Mouse (Mus musculus) MEL (cell line): ENCODE measurements around the gene Olfr792. TPM values are rescaled to one million over a fixed set of nuclear protein-coding genes. Genes with fewer than 3 reads are reported as not detected.

Experiments
- DNase-seq: peaks from one replicate; pipeline ENCODE4 v3.0.0; 2011; ENCODE audit warnings: low read depth, low spot score
- H3K27ac ChIP-seq: 2 replicates; pipeline ENCODE4 v1.5.1; 2012; ENCODE audit warnings: low read depth, mild to moderate bottlenecking, control low read depth, low read length, moderate library complexity; ENCODE audit not compliant: control insufficient read depth
- H3K27me3 ChIP-seq, 2 experiments: fragments of 150-350 bp in 1 of 2; sonication (generic) in 1 of 2; 2 replicates each; pipeline ENCODE4 v1.6.1; 2012; ENCODE audit warnings: low read length in 2 of 2, mild to moderate bottlenecking in 2 of 2, improper control_type of control experiment in 1 of 2, moderate library complexity in 1 of 2; ENCODE audit not compliant: insufficient read depth in 2 of 2, control insufficient read depth in 1 of 2
- H3K36me3 ChIP-seq, 2 experiments: 2 replicates each; pipeline ENCODE4 v1.6.1; 2012 to 2014; ENCODE audit warnings: low read length in 2 of 2, improper control_type of control experiment in 1 of 2, inconsistent platforms in 1 of 2, mild to moderate bottlenecking in 1 of 2; ENCODE audit not compliant: insufficient read depth in 2 of 2, control insufficient read depth in 1 of 2
- H3K4me1 ChIP-seq, 2 experiments: fragments of 150-350 bp in 1 of 2; sonication (generic) in 1 of 2; 2 replicates each; pipeline ENCODE4 v1.6.1; 2012; ENCODE audit warnings: low read length in 2 of 2, improper control_type of control experiment in 1 of 2, mild to moderate bottlenecking in 1 of 2; ENCODE audit not compliant: insufficient read depth in 2 of 2, control insufficient read depth in 1 of 2
- H3K4me3 ChIP-seq, 2 experiments: fragments of 150-350 bp in 1 of 2; sonication (generic) in 1 of 2; 2 replicates each; pipeline ENCODE4 v1.5.1; 2012; ENCODE audit warnings: low read depth in 2 of 2, low read length in 2 of 2, mild to moderate bottlenecking in 2 of 2, moderate library complexity in 2 of 2, control low read depth in 1 of 2, improper control_type of control experiment in 1 of 2; ENCODE audit not compliant: control insufficient read depth in 1 of 2, insufficient read depth in 1 of 2
- H3K79me2 ChIP-seq: 2 replicates; pipeline ENCODE4 v1.6.1; 2012; ENCODE audit warnings: mild to moderate bottlenecking, low read length, moderate library complexity; ENCODE audit not compliant: control insufficient read depth, poor library complexity, insufficient read depth
- H3K9ac ChIP-seq: 2 replicates; pipeline ENCODE4 v1.6.1; 2012; ENCODE audit warnings: low read depth, mild to moderate bottlenecking, control low read depth, low read length, moderate library complexity; ENCODE audit not compliant: control insufficient read depth, poor library complexity, severe bottlenecking
- H3K9me3 ChIP-seq: fragments of 150-350 bp; sonication (generic); replicated peaks from 2 replicates; pipeline ENCODE4 v1.6.1; 2012; ENCODE audit warnings: mild to moderate bottlenecking, low read length, improper control_type of control experiment, moderate library complexity; ENCODE audit not compliant: insufficient read depth
- CHD1 ChIP-seq: IDR thresholded peaks from 2 replicates; pipeline ENCODE4 v1.6.1; 2012; ENCODE audit warnings: low read depth, mild to moderate bottlenecking, inconsistent platforms, low read length, improper control_type of control experiment
- CHD2 ChIP-seq: IDR thresholded peaks from 2 replicates; pipeline ENCODE4 v1.6.1; 2011; ENCODE audit warnings: low read length, improper control_type of control experiment
- CTCF ChIP-seq, 3 experiments: IDR thresholded peaks in 2 of 3; conservative IDR thresholded peaks in 1 of 3; 2 replicates each; pipeline ENCODE4 v1.5.1; 2011 to 2012; ENCODE audit warnings: low read length in 3 of 3, low read depth in 2 of 3, mild to moderate bottlenecking in 2 of 3, improper control_type of control experiment in 1 of 3, inconsistent platforms in 1 of 3, mixed read lengths in 1 of 3, moderate library complexity in 1 of 3; ENCODE audit not compliant: control insufficient read depth in 1 of 3, insufficient read depth in 1 of 3, poor library complexity in 1 of 3, severe bottlenecking in 1 of 3
- EP300 ChIP-seq, 2 experiments: IDR thresholded peaks; 2 replicates each; pipeline ENCODE4 v1.6.1; 2011; ENCODE audit warnings: improper control_type of control experiment in 2 of 2, low read length in 2 of 2, low read depth in 1 of 2, mild to moderate bottlenecking in 1 of 2
- GABPA ChIP-seq: IDR thresholded peaks from 2 replicates; pipeline ENCODE4 v1.6.1; 2012; ENCODE audit warnings: low read depth, mild to moderate bottlenecking, inconsistent platforms, low read length, improper control_type of control experiment, moderate library complexity
- GATA1 ChIP-seq: IDR thresholded peaks from 2 replicates; pipeline ENCODE4 v1.6.1; 2011; ENCODE audit warnings: low read depth, low read length, improper control_type of control experiment
- JUND ChIP-seq: IDR thresholded peaks from 2 replicates; pipeline ENCODE4 v1.6.1; 2011; ENCODE audit warnings: low read depth, mild to moderate bottlenecking, improper control_type of control experiment, low read length
- KAT2A ChIP-seq: conservative IDR thresholded peaks from 2 replicates; pipeline ENCODE4 v1.6.1; 2012; ENCODE audit warnings: low read depth, low read length, improper control_type of control experiment, inconsistent platforms
- MAFK ChIP-seq: IDR thresholded peaks from 2 replicates; pipeline ENCODE4 v1.6.1; 2011; ENCODE audit warnings: low read depth, mild to moderate bottlenecking, low read length, improper control_type of control experiment, borderline replicate concordance
- MEF2A ChIP-seq: IDR thresholded peaks from 2 replicates; pipeline ENCODE4 v1.6.1; 2014; ENCODE audit warnings: low read depth, mild to moderate bottlenecking, inconsistent platforms, low read length, improper control_type of control experiment; ENCODE audit not compliant: poor library complexity, insufficient replicate concordance, severe bottlenecking; ENCODE audit errors: extremely low read depth
- MYC ChIP-seq: IDR thresholded peaks from 2 replicates; pipeline ENCODE4 v1.6.1; 2011; ENCODE audit warnings: low read depth, mild to moderate bottlenecking, low read length, improper control_type of control experiment, moderate library complexity
- NELFE ChIP-seq: IDR thresholded peaks from 2 replicates; pipeline ENCODE4 v1.6.1; 2011; ENCODE audit warnings: low read depth, low read length, improper control_type of control experiment
- POLR2A ChIP-seq, 2 experiments: IDR thresholded peaks; 2 replicates each; pipeline ENCODE4 v1.6.1; 2011 to 2012; ENCODE audit warnings: low read length in 2 of 2, mild to moderate bottlenecking in 2 of 2, control low read depth in 1 of 2, improper control_type of control experiment in 1 of 2, low read depth in 1 of 2, moderate library complexity in 1 of 2; ENCODE audit not compliant: control insufficient read depth in 1 of 2, insufficient read depth in 1 of 2, poor library complexity in 1 of 2
- POLR2AphosphoS5 ChIP-seq: IDR thresholded peaks from 2 replicates; pipeline ENCODE4 v1.6.1; 2012; ENCODE audit warnings: low read depth, borderline replicate concordance, mild to moderate bottlenecking, inconsistent platforms, low read length, moderate library complexity, mixed read lengths
- RCOR1 ChIP-seq: IDR thresholded peaks from 2 replicates; pipeline ENCODE4 v1.6.1; 2012; ENCODE audit warnings: low read depth, mild to moderate bottlenecking, inconsistent platforms, low read length, improper control_type of control experiment
- SIN3A ChIP-seq: IDR thresholded peaks from 2 replicates; pipeline ENCODE4 v1.6.1; 2012; ENCODE audit warnings: low read length, improper control_type of control experiment, inconsistent platforms
- SMC3 ChIP-seq: IDR thresholded peaks from 2 replicates; pipeline ENCODE4 v1.6.1; 2011; ENCODE audit warnings: low read depth, low read length, improper control_type of control experiment
- TAL1 ChIP-seq: IDR thresholded peaks from 2 replicates; pipeline ENCODE4 v1.6.1; 2012; ENCODE audit warnings: mild to moderate bottlenecking, inconsistent platforms, low read length, moderate library complexity, mixed read lengths
- TBP ChIP-seq: IDR thresholded peaks from 2 replicates; pipeline ENCODE4 v1.8.0; 2011; ENCODE audit warnings: low read depth, low read length, improper control_type of control experiment
- ZKSCAN1 ChIP-seq: IDR thresholded peaks from 2 replicates; pipeline ENCODE4 v1.6.1; 2012; ENCODE audit warnings: low read depth, mild to moderate bottlenecking, inconsistent platforms, low read length, improper control_type of control experiment, moderate library complexity
- ZMIZ1 ChIP-seq: IDR thresholded peaks from 2 replicates; pipeline ENCODE4 v1.6.1; 2012; ENCODE audit warnings: low read depth, mild to moderate bottlenecking, inconsistent platforms, low read length, improper control_type of control experiment, moderate library complexity
- polyA plus RNA-seq, 2 experiments: library from polyadenylated mRNA; stranded (reverse) in 1 of 2; unstranded in 1 of 2; fragments of >175 nt in 1 of 2; fragments of >200 nt in 1 of 2; gene quantifications; 2 replicates each; pipeline versions ENCODE4 v1.2.1 to v1.2.4; 2012; ENCODE audit warnings: low replicate concordance in 2 of 2, low read depth in 1 of 2; ENCODE audit not compliant: insufficient read length in 2 of 2, insufficient read depth in 1 of 2, missing spikeins in 1 of 2
- total RNA-seq: library from RNA; depleted of rRNA; stranded (reverse); fragments of 300-350 nt; gene quantifications from 2 replicates; pipeline ENCODE4 v1.2.3, GENCODE M21; 2012

Gene Olfr792
- total and polyA plus RNA-seq, 3 experiments, result not detected

GRCm38 (mm10) chr10:129521492-129521891 is 17.5 kb upstream of the Olfr792 start, which contains the start of gene Olfr791:
Gene Olfr791 (plus strand): TSS chr10:129521792.
- H3K9ac ChIP-seq, result no peak within 1 kb of the TSS
- no peaks in the 10 kb centered on the region for H3K27me3 ChIP-seq
- H3K36me3 ChIP-seq, result no peaks in the 10 kb centered on the region
- H3K9me3 ChIP-seq, result no peaks in the 10 kb centered on the region
- no peak within 1 kb of the TSS for H3K27ac ChIP-seq
- no peaks in the 10 kb centered on the region for H3K4me1 ChIP-seq
- no peaks in the 10 kb centered on the region for H3K79me2 ChIP-seq
- no peak within 1 kb of the TSS for H3K4me3 ChIP-seq
- TF ChIP-seq SIN3A (no peak), CHD1 (no peak), ZMIZ1 (no peak), MYC (no peak), CHD2 (no peak), GABPA (no peak), TAL1 (no peak), MEF2A (no peak), CTCF (IDR thresholded peaks at IDR 0.05 in 2 of 3, conservative IDR thresholded peaks at IDR 0.05 in 1 of 3; ENCODE audit: control insufficient read depth in 1 of 3, insufficient read depth in 1 of 3, low read depth in 2 of 3, low read length in 3 of 3, poor library complexity in 1 of 3, severe bottlenecking in 1 of 3) (no peak), JUND (no peak), MAFK (no peak), ZKSCAN1 (no peak)
- DNase-seq, result no peak

DNA sequence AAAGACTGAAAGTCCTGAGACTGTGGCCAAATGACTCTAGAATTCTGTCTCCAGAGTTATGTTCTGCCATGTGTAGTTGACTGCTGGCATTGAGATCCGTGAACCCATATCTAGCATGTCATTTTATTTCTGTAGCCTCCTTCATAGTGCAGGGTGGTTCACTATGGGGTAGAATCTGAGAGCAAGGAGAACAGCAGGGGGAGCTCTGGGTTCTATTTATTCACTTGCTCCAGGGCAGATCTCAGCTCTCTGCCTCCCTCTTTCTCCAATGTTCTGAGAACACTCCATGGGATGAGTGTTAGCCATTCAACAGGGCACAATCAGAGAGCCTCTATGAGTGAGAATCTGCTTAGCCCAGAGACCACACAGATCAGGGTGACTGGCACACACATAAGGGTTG is 10.4 kb downstream of the Olfr792 start:
- TF ChIP-seq SIN3A (no peak), SMC3 (no peak), KAT2A (no peak), EP300 (IDR thresholded peaks at IDR 0.05; ENCODE audit: low read depth in 1 of 2, low read length in 2 of 2) (no peak), GATA1 (no peak)
- Histone ChIP-seq H3K4me3 (no peak overlapping the region), H3K79me2 (no peaks in the 10 kb centered on the region), H3K27ac (no peak overlapping the region), H3K9me3 (no peaks in the 10 kb centered on the region), H3K9ac (no peak overlapping the region), H3K4me1 (no peaks in the 10 kb centered on the region), H3K27me3 (no peaks in the 10 kb centered on the region), H3K36me3 (no peaks in the 10 kb centered on the region)
- no peak for DNase-seq

- no peak for DNase-seq
- Histone ChIP-seq H3K36me3 (no peaks in the 10 kb centered on the region), H3K79me2 (no peaks in the 10 kb centered on the region), H3K9ac (no peak within 1 kb of the TSS), H3K4me1 (no peaks in the 10 kb centered on the region), H3K27me3 (no peaks in the 10 kb centered on the region), H3K9me3 (no peaks in the 10 kb centered on the region), H3K27ac (no peak within 1 kb of the TSS), H3K4me3 (no peak within 1 kb of the TSS)
- no peak for TF ChIP-seq POLR2A (IDR thresholded peaks at IDR 0.05; ENCODE audit: control insufficient read depth in 1 of 2, insufficient read depth in 1 of 2, low read depth in 1 of 2, low read length in 2 of 2, poor library complexity in 1 of 2)
- TF ChIP-seq NELFE, result no peak
- TF ChIP-seq TBP, result no peak
- no peak for TF ChIP-seq GABPA
- TF ChIP-seq SIN3A, result no peak
- TF ChIP-seq POLR2AphosphoS5, result no peak
- TF ChIP-seq EP300 (IDR thresholded peaks at IDR 0.05; ENCODE audit: low read depth in 1 of 2, low read length in 2 of 2), result no peak
- TF ChIP-seq CHD2, result no peak
- TF ChIP-seq RCOR1, result no peak
- no peak for TF ChIP-seq MAFK
Measured at GRCm38 (mm10) chr10:129567355-129567754, 28.4 kb downstream of the Olfr792 start, which contains the start of gene Olfr794. Gene Olfr794 (plus strand): TSS chr10:129567655.
